Mouse (Mus musculus): Measurements from ENCODE around the gene Scgb1b29.
"Not testable (repeated sequence)": the region's sequence is repeated elsewhere in the genome, so short reads cannot be mapped to it uniquely, and the experiment has no call there.

Gene Scgb1b29

DNA sequence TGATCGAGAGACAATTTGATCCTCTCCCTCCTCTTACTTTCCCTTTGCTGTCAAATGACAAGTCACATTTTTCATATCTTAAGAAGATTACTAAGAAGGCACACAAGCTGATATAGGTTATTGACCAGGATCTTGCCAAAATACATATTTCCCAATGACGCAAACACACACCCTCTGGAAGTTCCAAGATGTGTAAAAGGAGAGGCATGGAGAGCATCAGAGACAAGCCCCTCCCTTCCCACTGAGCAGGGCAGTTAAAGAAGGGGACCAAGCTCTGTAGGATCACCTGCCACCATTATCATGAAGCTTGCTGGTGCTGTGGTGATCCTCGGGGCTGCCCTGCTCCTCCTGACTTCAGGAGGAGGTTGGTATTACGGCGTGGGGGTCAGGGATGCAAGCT lies at the start of gene Scgb1b29:
Gene Scgb1b29 (plus strand): TSS at position 301 of the 400 bp plus-strand sequence.
- DNase-seq (ENCODE audit: low spot score in 2 of 2): not testable (repeated sequence)

DNA sequence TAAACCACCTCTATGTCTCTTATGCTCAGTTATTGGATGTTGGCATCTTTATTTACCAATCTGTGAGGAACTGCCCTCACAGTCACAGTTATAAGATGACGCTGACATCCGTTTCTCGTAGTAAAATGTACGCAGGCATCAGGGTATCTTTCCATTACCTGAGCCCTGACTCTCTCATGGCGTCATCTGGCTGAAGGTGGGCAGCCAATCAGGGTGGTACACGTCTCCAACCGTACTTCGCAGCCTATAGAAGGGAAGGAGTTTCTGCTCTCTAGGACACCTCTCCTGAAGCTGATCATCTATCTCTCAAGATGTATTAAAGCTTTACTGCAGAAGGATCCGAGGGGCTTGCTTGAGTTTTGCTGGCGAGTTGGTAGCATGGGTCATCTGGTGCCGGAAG lies 12.7 kb upstream of the Scgb1b29 start:
- DNase-seq (ENCODE audit: low spot score in 2 of 2): not testable (repeated sequence)
